Mouse (Mus musculus): ENCODE measurements around the gene Hpgds. TPM values are rescaled to one million over a fixed set of nuclear protein-coding genes. Genes with fewer than 3 reads are reported as not detected.
A peak's percentile ranks its signal among the peaks of the same experiment; 100 is the strongest.

The Hpgds gene
- 1 to 10 TPM; 2.2 to 2.4 TPM for total RNA-seq (2021)

DNA sequence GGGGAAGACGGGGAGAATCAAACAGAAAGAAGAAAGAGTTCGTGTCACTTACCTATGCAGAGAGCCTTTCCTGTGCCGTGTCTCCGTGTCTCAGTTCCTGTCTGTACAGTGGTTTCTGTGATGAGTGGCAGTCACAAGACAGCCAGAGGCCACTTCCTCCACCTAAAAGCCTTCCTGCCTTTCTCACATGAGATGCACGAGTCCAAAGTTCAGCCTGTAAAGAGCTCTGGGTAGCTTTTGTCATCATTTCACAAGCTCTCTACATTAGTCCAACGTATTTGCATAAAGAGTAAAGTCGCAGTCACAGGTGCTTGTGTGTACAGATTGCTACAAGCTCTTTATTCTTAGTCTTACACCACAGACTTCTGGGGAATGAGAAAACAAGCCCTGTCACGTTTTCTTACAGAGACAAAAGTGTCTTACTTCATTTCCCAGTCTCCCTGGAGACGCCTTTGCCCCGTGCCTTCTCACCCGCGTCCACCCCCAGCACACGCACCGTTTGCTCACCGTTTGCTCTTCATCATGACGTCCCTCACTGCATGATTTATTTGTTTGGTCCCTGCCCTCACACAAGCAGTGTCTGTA is at the start of gene Hpgds:
Gene Hpgds, minus strand, starts transcription at position 288 of the 585 bp plus-strand sequence.
- DNase-seq, result no peak
- intact Hi-C loops (cut with DNase I), result no loop called here

DNA sequence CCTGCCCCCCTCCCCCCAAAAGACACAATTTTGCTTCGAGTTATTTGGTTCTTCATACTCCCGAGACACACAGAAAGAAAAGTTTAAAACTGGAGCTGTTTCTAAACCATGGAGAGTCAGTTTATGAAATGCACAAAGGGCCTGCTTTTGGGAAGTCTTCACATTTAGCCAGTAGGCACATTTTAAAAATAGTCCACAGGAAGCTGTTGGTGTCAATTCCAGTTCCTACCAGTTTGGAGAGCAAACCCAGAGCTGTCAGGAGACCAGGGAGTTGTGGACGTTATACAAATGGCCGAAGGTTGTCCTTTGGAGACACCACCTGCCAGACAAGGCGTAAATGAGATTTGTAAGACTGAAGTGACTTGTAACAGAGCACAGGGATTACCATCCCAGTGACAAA is 20.3 kb upstream of the Hpgds start:
- no peak for DNase-seq
- intact Hi-C loops (cut with DNase I), result no loop called here

DNA sequence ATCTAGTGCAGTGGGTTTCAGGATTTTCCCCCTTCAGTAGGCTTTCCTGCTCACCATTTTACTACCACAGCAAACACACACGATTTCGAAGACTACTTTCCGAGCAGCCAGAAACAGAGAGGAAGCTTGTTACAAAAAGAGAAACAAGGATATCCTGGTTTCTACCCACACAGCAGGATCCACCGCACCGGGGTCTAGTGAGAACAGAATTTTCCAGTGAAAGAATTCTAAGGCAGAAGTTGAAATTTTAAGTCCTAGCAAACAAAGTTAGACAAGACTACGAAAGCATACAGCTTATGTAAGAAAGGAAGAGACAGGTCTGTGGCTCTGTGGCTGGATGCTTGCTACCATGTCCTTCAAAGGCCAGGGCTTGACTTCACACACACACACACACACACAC is 19.4 kb upstream of the Hpgds start:
- intact Hi-C loops (cut with DNase I), result no loop called here
- no peak for DNase-seq

DNA sequence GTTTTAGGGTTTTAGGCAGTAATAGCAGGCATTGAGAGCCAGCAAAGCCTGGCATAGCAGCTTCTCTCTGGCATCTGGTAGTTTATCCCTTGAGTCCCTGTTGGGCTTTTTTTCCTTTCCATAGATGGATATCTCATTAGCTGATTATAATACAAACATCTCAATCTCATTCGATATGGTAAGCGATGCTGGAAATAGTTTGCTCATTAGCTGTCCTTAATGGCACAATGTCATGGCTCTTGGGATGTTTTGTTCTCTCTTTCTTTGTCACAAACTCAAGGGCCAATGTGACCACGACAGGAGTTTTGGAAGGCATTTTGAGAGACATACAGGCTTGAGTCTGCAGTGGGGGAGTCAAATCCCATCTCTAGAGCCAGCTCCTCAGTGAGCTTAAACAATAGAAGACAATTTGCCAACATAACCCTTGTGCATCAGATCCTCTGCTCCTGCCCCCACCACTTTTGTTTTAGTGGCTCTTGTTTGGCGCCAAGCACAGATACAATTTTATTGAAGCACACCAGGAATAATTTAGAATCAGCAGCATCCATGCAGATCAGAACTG is 14.8 kb upstream of the Hpgds start:
- DNase-seq, result no peak
- intact Hi-C loops (cut with DNase I), result no loop called here

DNA sequence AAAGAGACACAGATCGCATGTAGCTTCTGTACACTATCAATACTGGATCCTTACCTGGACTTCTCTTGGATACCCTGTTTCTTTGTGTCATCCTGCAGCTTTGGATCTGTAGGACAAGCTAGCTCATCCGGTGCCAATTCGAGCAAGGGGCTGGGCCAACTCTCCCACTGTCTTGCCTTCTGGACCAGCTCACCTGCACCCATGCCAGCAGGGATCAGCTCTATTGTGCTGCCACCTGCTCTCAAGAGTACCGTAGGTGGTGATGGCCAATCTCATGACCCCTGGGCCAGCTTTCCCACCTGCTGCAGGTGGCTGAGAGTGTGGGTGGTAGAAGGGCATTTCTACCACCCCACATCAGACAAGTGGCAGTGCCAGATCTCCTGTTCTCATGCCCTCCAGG is 12.3 kb upstream of the Hpgds start:
- intact Hi-C loops (cut with DNase I), result no loop called here
- DNase-seq, result peak; percentile 20

DNA sequence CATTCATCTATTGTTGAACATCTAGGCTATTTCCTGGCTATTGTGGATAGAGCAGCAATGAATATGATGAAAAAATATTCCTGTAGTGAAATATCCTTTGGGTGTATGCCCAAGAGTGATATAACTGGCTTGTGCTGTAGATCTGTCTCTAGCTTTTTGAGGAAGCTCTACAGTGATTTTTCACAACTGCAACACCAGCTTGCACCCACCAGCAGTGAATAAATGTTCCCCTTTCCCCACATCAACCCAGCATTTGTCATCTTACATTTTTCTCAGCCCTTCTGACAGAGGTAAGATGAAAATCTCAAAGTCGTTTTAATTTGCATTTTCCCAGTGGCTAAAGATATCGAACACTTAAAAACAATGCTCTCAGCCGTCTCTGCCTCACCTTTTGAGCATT is 8.9 kb upstream of the Hpgds start:
- intact Hi-C loops (cut with DNase I), result no loop called here
- DNase-seq, result no peak

DNA sequence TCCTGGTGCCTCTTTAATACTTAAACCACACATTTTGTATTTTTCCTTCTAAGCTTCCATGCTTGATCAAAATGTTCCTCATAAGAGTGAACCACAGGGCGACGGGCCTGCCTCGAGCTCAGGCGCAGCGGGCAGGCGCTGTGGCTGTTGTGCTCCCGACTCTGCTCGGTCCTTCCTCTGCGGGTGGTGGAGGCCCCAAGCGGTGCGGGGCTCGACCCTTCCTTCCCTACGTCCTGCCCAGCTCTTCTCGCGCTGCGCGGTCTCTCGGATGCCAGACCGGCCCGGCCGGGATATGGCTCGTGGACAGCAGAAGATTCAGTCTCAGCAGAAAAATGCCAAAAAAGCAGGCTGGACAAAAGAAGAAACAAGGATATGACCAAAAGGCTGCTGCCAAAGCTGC is 6.0 kb upstream of the Hpgds start:
- no peak for DNase-seq
- intact Hi-C loops (cut with DNase I), result no loop called here

DNA sequence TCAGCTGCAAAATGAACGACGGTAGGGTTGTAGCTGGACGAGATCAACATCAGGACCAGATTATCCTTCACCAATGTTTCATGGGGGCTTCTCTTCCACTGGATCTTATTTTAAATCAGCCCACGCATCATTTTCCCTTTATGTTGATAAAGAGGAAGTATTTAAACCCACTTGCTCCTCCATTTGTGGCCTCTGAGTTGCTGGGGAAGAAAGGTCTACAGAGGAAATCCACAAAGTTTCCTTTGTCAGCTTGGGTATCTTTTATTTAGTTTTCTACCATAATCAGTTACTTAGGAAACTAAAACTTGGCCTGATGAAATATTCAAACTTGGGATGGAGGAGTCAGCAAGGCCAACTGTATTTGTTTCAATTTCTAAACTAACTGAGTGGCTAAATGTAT is 1.7 kb upstream of the Hpgds start:
- no peak for DNase-seq
- intact Hi-C loops (cut with DNase I), result no loop called here

DNA sequence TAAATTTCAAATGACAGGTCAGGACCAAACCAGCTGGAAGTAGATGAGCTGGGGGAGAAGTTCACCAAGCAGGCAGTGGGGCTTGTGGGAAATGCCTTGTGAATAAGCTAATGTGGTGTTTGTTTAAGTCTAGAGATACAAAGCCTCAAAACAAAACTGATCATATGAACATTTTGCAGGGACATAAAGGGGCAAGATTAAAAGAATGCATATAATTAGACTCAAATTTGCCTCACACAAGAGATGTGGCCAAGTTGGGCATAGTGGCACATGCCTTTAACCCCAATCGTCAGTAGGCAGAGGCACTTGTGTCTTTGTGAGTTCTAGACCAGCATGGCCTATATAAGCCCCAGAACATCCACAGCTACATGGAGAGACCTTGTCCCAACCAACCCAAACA is 2.4 kb downstream of the Hpgds start:
- intact Hi-C loops (cut with DNase I), result no loop called here

DNA sequence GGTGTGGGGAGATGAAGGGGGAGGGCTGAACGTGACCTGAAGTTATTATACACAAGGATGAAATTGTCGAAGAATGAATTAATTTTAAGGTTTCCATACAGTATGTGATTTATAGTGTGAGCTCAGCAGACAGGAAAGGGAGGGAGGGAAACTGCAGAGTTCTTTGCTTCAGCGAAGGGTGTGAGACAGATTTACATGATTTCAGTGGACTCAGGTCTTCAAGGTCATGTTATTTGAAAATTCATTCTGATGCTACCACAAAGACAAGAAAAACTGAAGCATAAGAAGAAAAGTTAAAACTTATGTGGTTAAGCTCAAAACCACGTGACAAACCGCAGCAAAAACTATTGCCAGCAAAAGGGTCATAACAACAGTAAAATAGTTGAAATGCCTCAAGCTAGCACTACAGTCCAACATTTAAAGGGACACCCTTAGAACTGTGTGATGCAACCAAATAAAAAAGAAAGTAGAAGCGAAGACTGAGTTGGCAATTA is 3.9 kb downstream of the Hpgds start:
- DNase-seq, result no peak
- intact Hi-C loops (cut with DNase I), result no loop called here

More for the DNA sequence above, 2.4 kb downstream of the Hpgds start:
- no peak for DNase-seq

DNA sequence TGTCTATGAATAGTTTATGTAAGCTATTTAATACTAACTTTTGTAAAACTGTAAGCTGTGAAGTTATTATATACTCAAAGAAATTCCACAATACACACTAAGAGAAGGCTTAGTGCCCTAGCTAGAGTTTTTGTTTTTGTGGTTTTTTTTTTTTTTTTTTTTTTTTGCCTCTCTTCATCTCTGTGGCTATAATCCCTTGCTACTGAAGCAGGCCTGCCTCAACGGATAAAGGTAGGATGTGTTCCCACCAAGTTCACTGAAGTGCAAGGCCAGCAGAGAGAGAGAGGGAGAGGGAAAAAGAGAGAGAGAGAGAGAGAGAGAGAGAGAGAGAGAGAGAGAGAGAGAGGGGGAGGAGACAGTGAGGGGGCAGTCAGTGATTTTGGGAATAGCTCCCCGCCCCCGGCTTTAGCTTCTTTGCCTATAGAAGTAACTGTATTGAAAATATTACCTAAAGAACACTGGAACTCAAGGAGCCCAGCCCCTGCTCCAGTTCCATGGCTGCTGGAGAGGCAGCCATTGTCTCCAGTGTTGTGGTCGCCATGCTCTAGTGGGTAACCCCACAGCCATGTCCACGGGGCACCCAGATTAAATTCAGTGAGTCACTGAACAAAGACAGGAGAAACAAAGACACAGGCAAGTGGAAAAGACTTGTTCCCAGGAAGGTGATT is 4.5 kb downstream of the Hpgds start:
- intact Hi-C loops (cut with DNase I), result no loop called here
- DNase-seq, result no peak

DNA sequence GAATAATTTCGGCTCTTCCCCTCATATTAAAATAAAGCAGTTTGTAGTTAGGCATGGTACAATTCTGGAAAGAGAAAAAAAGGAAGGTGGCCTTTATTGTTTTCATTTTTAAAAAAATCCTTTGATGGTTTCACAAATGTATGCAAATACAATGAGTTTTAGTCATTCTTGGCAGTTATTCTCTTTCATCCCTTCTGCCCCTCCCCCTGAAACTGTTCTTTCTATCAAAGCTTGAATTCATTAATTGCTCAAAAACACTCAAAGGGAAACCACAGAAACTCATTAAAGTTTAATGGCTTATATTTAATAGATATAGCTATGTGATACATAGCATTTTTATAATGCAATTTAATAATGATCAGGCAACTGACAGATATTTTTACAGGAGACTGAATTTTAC is 6.5 kb downstream of the Hpgds start:
- intact Hi-C loops (cut with DNase I), result no loop called here
- no peak for DNase-seq

DNA sequence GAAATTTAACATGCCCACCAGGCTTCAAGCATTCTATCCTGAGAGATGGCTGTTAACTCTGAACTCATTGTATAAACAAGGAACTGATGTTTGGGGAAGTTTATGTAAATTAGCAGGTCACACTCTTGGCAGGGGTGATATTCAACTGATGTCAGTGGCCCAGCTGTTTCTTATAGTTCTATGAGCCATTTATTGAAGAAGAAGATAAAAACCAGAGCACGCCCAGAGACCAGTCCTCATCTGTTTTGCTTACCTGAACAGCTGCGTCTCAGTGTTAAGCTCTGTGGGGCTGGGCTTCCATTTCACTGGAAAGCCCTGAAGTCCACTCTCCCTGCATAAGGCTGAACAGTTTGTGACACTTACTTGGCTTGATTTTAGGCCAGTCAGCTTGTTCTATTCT is 6.9 kb downstream of the Hpgds start:
- intact Hi-C loops (cut with DNase I), result no loop called here
- no peak for DNase-seq

DNA sequence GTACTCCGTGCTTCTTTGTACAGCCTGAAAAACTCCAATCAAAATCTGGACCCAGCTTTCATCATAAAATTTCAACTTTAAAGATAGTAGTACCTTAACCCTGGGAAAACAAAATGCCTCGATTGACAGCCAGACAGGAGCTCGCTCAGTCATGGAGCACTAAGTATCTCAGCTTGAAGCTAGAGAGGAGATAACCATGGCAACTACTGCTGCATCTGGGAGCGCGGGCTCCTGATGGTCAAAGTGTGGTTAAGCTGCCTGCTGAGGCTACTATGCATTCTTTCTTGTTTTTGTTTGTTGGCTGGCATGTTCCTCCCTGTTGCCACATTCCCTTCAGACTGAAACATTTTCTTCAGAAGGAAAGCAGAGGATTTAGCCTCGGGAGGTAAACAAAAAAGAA is 12.3 kb downstream of the Hpgds start:
- no peak for DNase-seq
- intact Hi-C loops (cut with DNase I), result no loop called here

DNA sequence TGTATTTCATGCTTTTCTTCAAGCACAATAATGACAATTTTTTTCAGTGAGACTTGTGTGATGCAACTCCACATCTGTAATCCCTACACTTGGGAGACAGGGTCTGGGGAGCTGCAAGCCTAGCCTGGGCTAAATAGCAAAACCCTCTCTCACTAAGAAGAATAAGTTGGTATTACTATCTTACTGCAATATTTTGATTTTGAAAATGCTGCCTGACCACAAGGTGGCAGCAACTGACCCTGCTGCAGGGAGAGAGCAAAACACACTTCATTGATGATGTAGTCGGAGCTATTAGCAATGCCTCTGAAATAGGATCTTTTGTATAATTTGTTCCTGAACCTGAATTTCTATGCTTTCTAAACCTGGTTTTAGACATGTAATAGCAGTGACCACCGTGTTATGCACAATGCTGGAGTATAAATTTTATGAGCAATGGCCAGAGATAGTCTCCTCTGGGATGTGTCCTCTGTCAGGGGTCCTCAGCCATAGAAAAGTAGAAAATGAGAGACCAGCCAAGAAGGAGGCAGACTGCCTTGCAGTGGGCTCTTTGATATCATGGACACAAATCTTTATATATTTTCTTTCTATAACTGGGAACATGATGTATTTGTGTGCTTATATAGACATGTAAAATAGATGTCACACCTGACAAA is 18.5 kb downstream of the Hpgds start:
- intact Hi-C loops (cut with DNase I), result loop anchor here (5.0 kb wide), 2 partner anchors 326 to 1406 kb away; no protein-coding TSS in a partner anchor
- DNase-seq, result peak; percentile 56

DNA sequence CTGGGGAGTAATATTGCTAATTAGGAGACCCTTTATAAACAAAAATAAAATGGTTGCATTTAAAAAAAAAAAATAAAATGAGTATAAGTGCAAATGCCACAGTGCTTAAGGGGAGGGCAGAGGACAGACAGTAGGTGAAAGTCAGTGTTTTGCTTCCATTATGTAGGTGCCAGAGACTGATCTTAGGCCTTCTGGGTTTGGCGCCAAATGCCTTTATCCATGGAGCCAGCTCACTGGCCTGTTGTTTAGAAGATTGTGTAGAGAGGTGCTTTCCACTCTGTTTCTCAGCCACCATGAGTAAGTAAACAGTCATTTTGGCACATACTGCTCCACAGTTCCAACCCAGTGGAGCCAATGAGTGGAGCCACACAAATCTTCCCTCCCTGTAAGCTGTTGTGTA is 27.2 kb downstream of the Hpgds start:
- intact Hi-C loops (cut with DNase I), result no loop called here
- no peak for DNase-seq

DNA sequence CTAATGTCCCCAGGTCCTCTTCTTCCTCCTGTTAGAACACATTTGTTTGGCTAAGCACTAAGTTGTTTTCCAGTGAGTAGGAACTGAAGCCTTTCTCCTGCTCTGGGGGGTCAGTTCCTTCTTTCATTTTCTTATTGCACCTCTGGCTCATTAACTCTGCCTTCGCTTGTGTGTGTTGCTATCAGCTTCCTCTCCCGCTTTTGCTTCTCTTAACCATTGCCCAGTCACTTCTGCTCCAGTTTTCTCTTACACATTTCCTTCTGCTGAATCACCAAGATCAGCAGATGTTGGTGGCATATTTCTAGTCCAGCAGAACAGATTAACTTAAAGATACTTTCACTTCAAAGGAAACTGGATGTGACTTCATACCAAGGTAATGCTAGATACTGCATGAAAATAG is 29.8 kb downstream of the Hpgds start:
- DNase-seq, result no peak
- intact Hi-C loops (cut with DNase I), result loop anchor here (5.0 kb wide), 1 partner anchor 48 kb away; no protein-coding TSS in a partner anchor

DNA sequence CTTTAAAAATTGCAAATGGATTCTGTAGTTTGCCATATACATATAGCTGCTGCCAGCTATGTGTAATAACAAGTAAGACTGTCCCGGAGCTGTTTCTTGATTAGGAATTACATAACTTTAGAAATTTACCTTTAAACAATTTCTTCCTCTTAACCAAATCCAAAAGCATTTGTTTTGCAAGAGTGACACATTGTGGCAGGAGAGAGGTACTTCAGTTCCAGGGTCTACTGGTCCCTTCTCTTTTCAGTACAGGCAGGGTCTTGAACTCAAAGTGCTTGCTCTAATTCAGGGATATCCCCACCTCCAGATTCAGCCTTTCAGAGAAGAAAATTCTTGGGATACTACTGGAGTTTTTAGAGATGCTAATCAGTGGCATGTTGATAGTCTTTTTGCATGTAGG is 65.6 kb downstream of the Hpgds start:
- no peak for DNase-seq
- intact Hi-C loops (cut with DNase I), result no loop called here

DNA sequence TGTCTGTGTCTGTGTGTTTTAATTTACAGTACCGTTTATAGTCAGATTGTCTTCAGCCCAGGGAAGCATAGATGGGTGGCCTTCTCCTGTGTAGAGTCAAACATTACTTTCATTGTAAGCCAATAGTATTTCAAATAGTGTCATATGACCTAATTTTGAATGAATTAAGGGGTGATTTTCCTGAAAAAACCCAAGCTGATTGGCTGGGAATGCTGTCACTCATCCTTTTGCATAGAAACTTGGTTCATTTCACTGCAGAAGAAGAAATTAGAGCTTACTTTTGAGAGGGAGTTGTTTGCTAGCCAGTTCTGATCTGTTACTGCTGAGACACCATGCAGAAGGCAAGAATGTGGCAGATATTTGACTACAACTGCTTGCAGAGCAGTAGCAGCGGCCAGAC is 69.5 kb downstream of the Hpgds start:
- peak; percentile 11 for DNase-seq
- intact Hi-C loops (cut with DNase I), result no loop called here

All from left cerebral cortex, postnatal 4 days (tissue).